Mouse (Mus musculus): ENCODE measurements around the gene Spon1.

GRCm38 (mm10) chr7:113765133-113765532, 665 bp upstream of the Spon1 start:
- TF ChIP-seq CTCF (conservative IDR thresholded peaks at IDR 0.05 in 1 of 2, IDR thresholded peaks at IDR 0.05 in 1 of 2; ENCODE audit: low read depth in 2 of 2, low read length in 2 of 2) (no peak), POLR2A (IDR thresholded peaks at IDR 0.05; ENCODE audit: low read depth, low read length) (no peak), TCF12 (IDR thresholded peaks at IDR 0.05; ENCODE audit: low read depth, low read length) (no peak), GABPA (IDR thresholded peaks at IDR 0.05; ENCODE audit: insufficient replicate concordance, low read depth, low read length) (no peak), UBTF (IDR thresholded peaks at IDR 0.05; ENCODE audit: low read depth, low read length) (no peak), USF2 (conservative IDR thresholded peaks at IDR 0.05; ENCODE audit: low read depth, low read length) (no peak), ETS1 (conservative IDR thresholded peaks at IDR 0.05; ENCODE audit: low read depth, low read length) (no peak), ZNF384 (IDR thresholded peaks at IDR 0.05; ENCODE audit: low read depth, low read length) (no peak), BHLHE40 (IDR thresholded peaks at IDR 0.05; ENCODE audit: low read depth, low read length) (no peak), MXI1 (IDR thresholded peaks at IDR 0.05; ENCODE audit: low read depth, low read length) (no peak), CHD1 (IDR thresholded peaks at IDR 0.05; ENCODE audit: low read depth, low read length) (no peak), HCFC1 (IDR thresholded peaks at IDR 0.05; ENCODE audit: low read depth, low read length) (no peak), NELFE (IDR thresholded peaks at IDR 0.05; ENCODE audit: low read depth, low read length) (no peak), EP300 (IDR thresholded peaks at IDR 0.05; ENCODE audit: low read length) (no peak)
